Mouse (Mus musculus): ENCODE results near the gene Smpdl3b. TPM values are rescaled to one million over a fixed set of nuclear protein-coding genes. Genes with fewer than 3 reads are reported as not detected.
"Not testable (repeated sequence)": the region's sequence is repeated elsewhere in the genome, so short reads cannot be mapped to it uniquely, and the experiment has no call there.

Smpdl3b gene
- polyA plus RNA-seq, 1 experiment from 2014 or later: 7.8 TPM

DNA sequence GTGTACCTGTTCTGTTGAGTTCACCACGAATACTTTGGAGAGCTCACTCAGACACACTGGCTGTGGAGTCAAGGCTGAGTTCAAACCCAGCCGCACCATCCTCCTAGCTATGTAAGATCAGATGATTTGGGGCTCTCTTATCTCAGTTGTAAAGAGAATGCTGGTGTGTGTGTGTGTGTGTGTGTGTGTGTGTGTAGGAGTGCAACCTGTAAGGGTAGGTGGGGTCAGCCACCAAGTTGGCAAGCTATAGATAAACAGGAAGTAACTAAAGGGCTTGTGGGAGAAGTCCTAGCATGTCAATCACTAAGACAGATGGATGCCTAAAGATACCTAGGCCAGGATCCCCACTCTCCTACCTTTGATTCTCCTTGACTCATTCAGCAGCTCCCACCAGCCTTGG lies 26.7 kb upstream of the Smpdl3b start:
- DNase-seq (no peak), ATAC-seq (ENCODE audit: insufficient read depth) (no peak)
- H3K36me3 ChIP-seq (ENCODE audit: insufficient read depth): peaks cover 11% of the 10 kb centered on the region
- no peaks in the 10 kb centered on the region for H3K27me3 ChIP-seq (ENCODE audit: insufficient read depth, low read length)
- 77% methylated on average over 2 of the region's 2 CpGs for WGBS
- H3K4me1 ChIP-seq (ENCODE audit: insufficient read depth): no peaks in the 10 kb centered on the region
- no peak overlapping the region for H3K27ac ChIP-seq (ENCODE audit: low read depth)
- H3K9me3 ChIP-seq (ENCODE audit: low read depth, low read length): no peaks in the 10 kb centered on the region
- no peak for TF ChIP-seq CTCF (IDR thresholded peaks at IDR 0.05; ENCODE audit: low read depth)
- no peak overlapping the region for H3K4me2 ChIP-seq
- no peak overlapping the region for H3K4me3 ChIP-seq (ENCODE audit: low read depth, low read length)
- H3K9ac ChIP-seq: no peak overlapping the region

DNA sequence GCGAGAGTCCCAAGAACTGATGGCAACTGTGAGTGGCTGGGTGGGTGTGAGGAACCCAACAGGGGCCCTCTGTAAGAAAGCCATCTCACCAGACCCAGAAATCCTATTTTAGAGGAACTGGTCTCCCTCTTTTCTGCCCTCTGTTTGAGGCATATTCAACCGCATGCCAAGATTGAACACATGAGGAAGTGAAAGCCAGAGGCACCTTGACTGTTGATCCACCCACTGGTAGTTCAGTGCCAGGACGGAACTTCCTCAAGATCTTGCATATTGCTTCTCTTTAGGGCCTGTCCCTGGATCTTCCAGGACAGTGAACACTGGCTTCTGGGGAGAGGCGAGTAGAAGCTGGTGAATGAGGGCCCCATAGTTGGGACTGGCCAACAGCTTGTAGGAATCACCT lies 23.2 kb upstream of the Smpdl3b start:
- WGBS: 86% methylated on average over 4 of the region's 4 CpGs
- no peak overlapping the region for H3K27ac ChIP-seq (ENCODE audit: low read depth)
- H3K9me3 ChIP-seq (ENCODE audit: low read depth, low read length): no peaks in the 10 kb centered on the region
- H3K4me3 ChIP-seq (ENCODE audit: low read depth, low read length): no peak overlapping the region
- no peak for ATAC-seq (ENCODE audit: insufficient read depth)
- peaks cover 45% of the 10 kb centered on the region for H3K36me3 ChIP-seq (ENCODE audit: insufficient read depth)
- no peaks in the 10 kb centered on the region for H3K27me3 ChIP-seq (ENCODE audit: insufficient read depth, low read length)
- H3K4me1 ChIP-seq (ENCODE audit: insufficient read depth): no peaks in the 10 kb centered on the region
- no peak for TF ChIP-seq CTCF (IDR thresholded peaks at IDR 0.05; ENCODE audit: low read depth)
- no peak overlapping the region for H3K4me2 ChIP-seq
- DNase-seq: peak; percentile 26
- H3K9ac ChIP-seq: no peak overlapping the region

DNA sequence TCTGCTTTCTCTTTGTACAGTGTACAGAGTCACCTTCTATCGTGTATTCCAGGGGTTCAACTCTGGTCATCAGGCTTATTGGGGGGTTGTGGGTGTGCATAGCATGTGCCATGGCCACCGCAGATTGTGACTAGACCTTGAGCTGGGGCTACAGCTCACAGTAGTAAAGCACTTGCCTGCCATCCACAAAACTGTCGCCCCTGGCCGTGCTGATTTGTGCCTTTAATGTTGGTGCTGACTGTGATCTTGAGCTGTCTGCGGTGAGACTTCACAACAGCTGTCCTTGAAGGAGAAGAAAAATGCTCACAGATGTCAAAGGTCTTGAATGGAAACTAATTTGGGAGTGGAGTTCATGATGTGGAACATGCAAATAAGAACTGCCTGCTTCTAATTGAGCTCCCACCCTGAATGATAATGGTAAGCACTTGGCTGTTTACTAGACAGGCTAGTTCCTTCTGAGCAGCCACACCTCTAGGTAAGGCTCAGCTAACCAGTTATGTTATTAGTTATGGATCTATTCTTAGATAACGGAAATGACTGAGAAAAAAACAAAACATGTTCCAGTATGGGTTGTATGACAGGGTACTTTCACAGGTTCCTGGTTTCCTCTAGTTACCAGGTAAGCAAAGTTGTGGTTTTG lies 21.6 kb upstream of the Smpdl3b start:
- 93% methylated on average over 6 of the region's 6 CpGs for WGBS
- Histone ChIP-seq H3K9ac (no peak overlapping the region), H3K27ac (ENCODE audit: low read depth) (no peak overlapping the region), H3K4me2 (no peak overlapping the region), H3K27me3 (ENCODE audit: insufficient read depth, low read length) (no peaks in the 10 kb centered on the region), H3K4me1 (ENCODE audit: insufficient read depth) (no peaks in the 10 kb centered on the region), H3K36me3 (ENCODE audit: insufficient read depth) (peaks cover 61% of the 10 kb centered on the region), H3K9me3 (ENCODE audit: low read depth, low read length) (no peaks in the 10 kb centered on the region), H3K4me3 (ENCODE audit: low read depth, low read length) (no peak overlapping the region)
- no peak for TF ChIP-seq CTCF (IDR thresholded peaks at IDR 0.05; ENCODE audit: low read depth)
- ATAC-seq (ENCODE audit: insufficient read depth) (no peak), DNase-seq (no peak)

DNA sequence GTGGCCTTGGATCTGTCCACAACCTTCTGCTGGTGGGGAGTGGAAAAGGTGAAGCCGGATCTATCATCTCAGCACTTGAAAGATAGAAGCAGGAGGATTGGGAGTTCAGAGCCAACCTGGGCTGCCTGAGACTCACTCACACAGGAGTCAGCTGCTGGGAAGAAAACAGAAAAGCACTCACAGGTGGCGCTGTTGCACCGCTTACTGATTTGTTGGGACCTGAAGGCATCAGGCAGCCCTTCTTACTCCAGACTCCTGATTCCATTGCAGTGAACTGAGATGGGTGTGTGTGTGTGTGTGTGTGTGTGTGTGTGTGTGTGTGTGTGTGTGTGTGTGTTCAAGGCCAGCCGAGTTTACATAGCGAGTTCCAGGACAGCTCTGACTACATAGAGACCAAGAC lies 19.7 kb upstream of the Smpdl3b start:
- peak; percentile 65 for TF ChIP-seq CTCF (IDR thresholded peaks at IDR 0.05; ENCODE audit: low read depth)
- Histone ChIP-seq H3K27me3 (ENCODE audit: insufficient read depth, low read length) (no peaks in the 10 kb centered on the region), H3K9me3 (ENCODE audit: low read depth, low read length) (no peaks in the 10 kb centered on the region), H3K27ac (ENCODE audit: low read depth) (no peak overlapping the region), H3K9ac (no peak overlapping the region), H3K4me3 (ENCODE audit: low read depth, low read length) (no peak overlapping the region), H3K4me2 (no peak overlapping the region), H3K4me1 (ENCODE audit: insufficient read depth) (no peaks in the 10 kb centered on the region), H3K36me3 (ENCODE audit: insufficient read depth) (peaks cover 80% of the 10 kb centered on the region)
- peak; percentile 76 for DNase-seq
- WGBS: 84% methylated on average over 5 of the region's 5 CpGs
- ATAC-seq (ENCODE audit: insufficient read depth): no peak

DNA sequence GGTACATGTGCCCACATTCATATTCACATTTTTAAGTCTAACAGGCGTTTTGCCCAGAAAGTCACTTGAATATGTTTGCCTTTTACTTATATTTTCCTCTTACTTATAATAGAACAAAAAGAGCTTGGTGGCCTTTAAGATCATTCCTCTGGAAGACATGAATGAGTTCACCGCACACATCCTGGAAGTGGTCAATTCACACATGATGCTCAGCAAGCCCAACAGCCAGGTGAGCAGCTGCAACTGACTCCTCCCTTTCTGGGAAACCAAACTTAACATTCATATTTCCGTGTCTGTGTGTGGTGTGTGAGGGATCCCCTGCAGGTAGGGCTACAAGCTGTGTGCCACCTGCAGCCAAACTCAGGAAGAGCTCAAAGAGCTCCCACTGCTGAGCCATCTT lies 17.9 kb upstream of the Smpdl3b start:
- H3K4me2 ChIP-seq: no peak overlapping the region
- DNase-seq (no peak), ATAC-seq (ENCODE audit: insufficient read depth) (no peak)

DNA sequence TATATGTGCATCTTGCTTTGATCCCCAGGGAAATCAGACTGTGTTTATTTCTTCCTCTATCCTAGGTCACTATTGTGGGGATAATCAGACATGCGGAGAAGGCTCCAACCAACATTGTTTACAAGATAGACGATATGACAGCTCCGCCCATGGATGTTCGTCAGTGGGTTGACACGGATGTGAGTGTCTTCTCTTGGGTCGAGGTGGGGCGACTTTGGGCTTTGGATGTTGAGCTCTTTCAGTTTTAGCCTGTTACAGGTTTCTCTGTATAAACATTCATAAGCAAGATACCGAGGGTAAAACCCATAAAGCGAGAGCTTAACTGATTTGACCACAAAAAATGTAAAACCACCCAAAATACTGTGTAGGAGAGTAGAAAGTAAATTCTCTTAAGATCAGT lies 14.7 kb upstream of the Smpdl3b start:
- Histone ChIP-seq H3K4me2 (no peak overlapping the region), H3K27me3 (ENCODE audit: insufficient read depth, low read length) (no peaks in the 10 kb centered on the region), H3K27ac (ENCODE audit: low read depth) (no peak overlapping the region), H3K4me1 (ENCODE audit: insufficient read depth) (no peaks in the 10 kb centered on the region), H3K4me3 (ENCODE audit: low read depth, low read length) (no peak overlapping the region), H3K9me3 (ENCODE audit: low read depth, low read length) (no peaks in the 10 kb centered on the region), H3K9ac (no peak overlapping the region), H3K36me3 (ENCODE audit: insufficient read depth) (peaks cover 68% of the 10 kb centered on the region)
- no peak for ATAC-seq (ENCODE audit: insufficient read depth)
- no peak for TF ChIP-seq CTCF (IDR thresholded peaks at IDR 0.05; ENCODE audit: low read depth)
- 72% methylated on average over 9 of the region's 9 CpGs for WGBS
- no peak for DNase-seq

More for the DNA sequence above, 17.9 kb upstream of the Smpdl3b start:
- Histone ChIP-seq H3K27me3 (ENCODE audit: insufficient read depth, low read length) (no peaks in the 10 kb centered on the region), H3K9me3 (ENCODE audit: low read depth, low read length) (no peaks in the 10 kb centered on the region), H3K9ac (no peak overlapping the region), H3K4me1 (ENCODE audit: insufficient read depth) (no peaks in the 10 kb centered on the region), H3K4me3 (ENCODE audit: low read depth, low read length) (no peak overlapping the region), H3K36me3 (ENCODE audit: insufficient read depth) (peaks cover 98% of the 10 kb centered on the region), H3K27ac (ENCODE audit: low read depth) (no peak overlapping the region)
- TF ChIP-seq CTCF (IDR thresholded peaks at IDR 0.05; ENCODE audit: low read depth): no peak
- 86% methylated on average over 3 of the region's 3 CpGs for WGBS

DNA sequence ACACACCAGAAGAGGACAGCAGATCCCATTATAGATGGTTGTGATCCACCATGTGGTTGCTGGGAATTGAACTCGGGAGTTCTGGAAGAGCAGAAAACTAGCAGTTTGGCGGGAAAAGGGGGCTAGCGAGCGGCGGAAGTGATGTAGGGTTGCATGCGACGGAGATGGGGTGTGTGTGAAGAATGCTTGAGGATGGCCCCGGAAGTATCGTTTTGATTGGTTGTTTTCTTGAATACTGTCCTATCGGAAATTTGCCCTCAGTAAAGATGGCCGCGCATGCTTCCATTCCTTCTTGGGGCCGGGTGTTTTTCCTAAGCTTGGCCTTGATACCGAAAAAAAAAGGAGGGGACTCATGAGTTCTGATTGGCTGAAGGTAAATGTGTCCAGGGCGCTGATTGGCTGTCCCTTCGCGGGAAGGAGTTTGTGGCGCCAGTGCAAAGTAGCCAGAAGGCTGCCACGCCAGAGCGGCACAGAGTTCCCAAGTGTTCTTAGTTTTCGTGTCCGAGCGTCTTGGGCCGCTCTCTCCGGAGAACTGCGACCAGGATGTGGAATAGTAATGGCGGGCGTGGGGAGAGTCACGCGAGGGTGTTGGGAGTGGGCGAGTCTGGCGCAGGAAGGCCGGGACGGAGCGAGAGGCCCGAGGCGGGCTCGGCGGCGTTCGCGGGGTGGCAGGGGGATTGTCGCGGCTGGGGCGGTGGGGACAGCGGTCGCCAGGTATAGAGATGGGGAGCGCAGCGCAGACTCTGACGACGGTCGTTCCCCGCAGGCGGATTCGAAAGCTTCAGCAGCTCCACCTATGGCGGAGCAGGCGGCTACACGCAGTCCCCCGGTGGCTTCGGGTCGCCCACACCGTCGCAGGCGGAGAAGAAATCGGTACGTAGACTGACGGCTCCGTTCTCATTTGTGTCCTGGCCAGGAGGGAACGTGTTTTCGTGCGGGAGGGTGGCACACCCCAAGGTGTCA lies 11.1 kb upstream of the Smpdl3b start, which contains the start of gene Rpa2:
Gene Rpa2 (plus strand): TSS at position 419 of the 963 bp plus-strand sequence.
- no peaks in the 10 kb centered on the region for H3K9me3 ChIP-seq (ENCODE audit: low read depth, low read length)
- peaks cover 33% of the 10 kb centered on the region for H3K36me3 ChIP-seq (ENCODE audit: insufficient read depth)
- H3K27me3 ChIP-seq (ENCODE audit: insufficient read depth, low read length): no peaks in the 10 kb centered on the region
- peak within 1 kb of the TSS; percentile 70 for H3K27ac ChIP-seq (ENCODE audit: low read depth)
- peak; percentile 97 for ATAC-seq (ENCODE audit: insufficient read depth)
- H3K4me2 ChIP-seq: peak within 1 kb of the TSS; percentile 79
- peak within 1 kb of the TSS; percentile 92 for H3K4me3 ChIP-seq (ENCODE audit: low read depth, low read length)
- peak within 1 kb of the TSS; percentile 80 for H3K9ac ChIP-seq
- no peaks in the 10 kb centered on the region for H3K4me1 ChIP-seq (ENCODE audit: insufficient read depth)
- DNase-seq: peak; percentile 100
- under 1% methylated on average over 71 of the region's 71 CpGs for WGBS
- TF ChIP-seq CTCF (IDR thresholded peaks at IDR 0.05; ENCODE audit: low read depth): no peak

DNA sequence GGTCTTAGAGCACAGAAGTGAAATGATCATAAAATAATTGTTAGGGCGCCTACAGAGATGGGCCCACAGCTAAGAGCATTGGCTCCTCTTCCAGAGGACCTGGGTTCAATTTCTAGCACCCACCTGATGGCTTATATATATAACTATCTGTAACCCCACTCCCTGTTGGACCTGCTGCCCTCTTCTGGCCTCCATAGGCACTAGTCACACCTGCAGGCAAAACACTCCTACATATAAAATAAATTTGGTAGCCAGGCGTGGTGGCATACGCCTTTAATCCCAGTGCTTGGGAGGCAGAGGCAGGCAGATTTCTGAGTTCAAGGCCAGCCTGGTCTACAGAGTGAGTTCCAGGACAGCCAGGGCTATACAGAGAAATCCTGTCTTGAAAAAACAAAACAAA lies 6.1 kb upstream of the Smpdl3b start:
- H3K36me3 ChIP-seq (ENCODE audit: insufficient read depth); ATAC-seq (ENCODE audit: insufficient read depth); DNase-seq; H3K9me3 ChIP-seq (ENCODE audit: low read depth, low read length); H3K9ac ChIP-seq; H3K4me2 ChIP-seq; H3K4me3 ChIP-seq (ENCODE audit: low read depth, low read length); H3K27ac ChIP-seq (ENCODE audit: low read depth); H3K4me1 ChIP-seq (ENCODE audit: insufficient read depth); H3K27me3 ChIP-seq (ENCODE audit: insufficient read depth, low read length): not testable (repeated sequence)
- 79% methylated on average over 3 of the region's 3 CpGs for WGBS
